Mouse (Mus musculus): ENCODE data around the gene Tecpr2. TPM values are rescaled to one million over a fixed set of nuclear protein-coding genes. Genes with fewer than 3 reads are reported as not detected.

Gene Tecpr2
- polyA plus RNA-seq, 1 experiment from 2014 or later, result 1.2 TPM

DNA sequence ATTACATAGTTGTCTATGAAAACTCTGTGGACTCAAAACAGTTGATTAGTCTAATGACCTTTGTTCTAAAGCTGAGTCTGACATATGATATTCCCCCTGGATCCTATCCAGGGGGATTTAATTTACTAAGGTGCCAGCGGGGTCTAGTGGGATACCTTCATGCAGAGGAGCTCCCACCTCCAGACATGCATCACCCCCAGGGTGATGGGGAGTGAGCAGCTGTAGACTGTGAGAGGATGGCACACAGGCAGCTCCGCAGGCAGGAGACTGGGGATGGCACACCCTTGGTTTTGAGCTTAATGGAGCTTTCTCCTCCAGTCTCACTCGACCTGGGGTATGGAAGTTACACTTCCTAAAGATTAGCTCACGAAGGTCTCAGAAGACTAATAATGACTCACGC lies 32.5 kb downstream of the Tecpr2 start:
- DNase-seq (ENCODE audit: low spot score) (no peak), ATAC-seq (ENCODE audit: low FRiP score, low TSS enrichment) (0 out of 2 replicates have a peak, but pooled peaks have one; percentile 25)
- Histone ChIP-seq H3K27ac (replicated peaks) (no peak overlapping the region), H3K4me2 (replicated peaks; ENCODE audit: low read depth) (no peak overlapping the region), H3K27me3 (ENCODE audit: control insufficient read depth, insufficient read depth, low read length) (no peaks in the 10 kb centered on the region), H3K36me3 (ENCODE audit: control insufficient read depth, insufficient read depth, low read length) (peaks cover 3% of the 10 kb centered on the region; the same call in 1 of the 2 replicates), H3K4me3 (ENCODE audit: low read depth, low read length) (no peak overlapping the region), H3K9ac (ENCODE audit: low read length) (no peak overlapping the region), H3K9me3 (ENCODE audit: control insufficient read depth, low read length) (no peaks in the 10 kb centered on the region), H3K4me1 (replicated peaks; ENCODE audit: control insufficient read depth, insufficient read depth) (no peaks in the 10 kb centered on the region)
- TF ChIP-seq EP300 (optimal IDR thresholded peaks at IDR 0.05) (no peak), CTCF (IDR thresholded peaks at IDR 0.05; ENCODE audit: low read depth) (no peak)
- 56% methylated on average over 5 of the region's 5 CpGs for WGBS

DNA sequence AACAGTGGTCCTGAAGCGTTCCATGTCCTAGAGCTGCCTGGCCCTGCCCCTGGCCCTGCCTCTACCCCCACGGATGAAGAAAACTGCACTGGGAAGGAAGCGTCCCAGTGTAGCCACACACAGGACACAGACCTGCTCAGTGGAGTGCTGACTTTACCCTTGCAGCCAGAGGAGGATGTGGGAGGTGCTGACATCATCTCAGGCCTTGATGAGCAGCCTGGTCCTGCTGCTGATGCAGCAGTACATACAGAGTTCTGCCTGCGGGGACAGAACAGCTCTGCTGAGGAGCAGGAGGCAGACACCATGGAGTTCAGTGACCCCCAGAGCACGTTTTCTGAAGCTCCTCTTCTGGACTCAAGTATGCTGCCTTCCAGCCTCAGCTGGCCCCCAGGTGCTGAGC lies 43.8 kb downstream of the Tecpr2 start:
- H3K36me3 ChIP-seq (ENCODE audit: control insufficient read depth, insufficient read depth, low read length), result peaks cover 11% of the 10 kb centered on the region; the same call in 1 of the 2 replicates
- H3K4me3 ChIP-seq (ENCODE audit: low read depth, low read length), result no peak overlapping the region
- WGBS, result 77% methylated on average over 5 of the region's 5 CpGs
- no peak overlapping the region for H3K27ac ChIP-seq (replicated peaks)
- H3K9ac ChIP-seq (ENCODE audit: low read length), result no peak overlapping the region
- TF ChIP-seq CTCF (IDR thresholded peaks at IDR 0.05; ENCODE audit: low read depth) (no peak), EP300 (optimal IDR thresholded peaks at IDR 0.05) (no peak)
- H3K9me3 ChIP-seq (ENCODE audit: control insufficient read depth, low read length), result no peaks in the 10 kb centered on the region
- ATAC-seq (ENCODE audit: low FRiP score, low TSS enrichment), result no peak
- H3K4me2 ChIP-seq (replicated peaks; ENCODE audit: low read depth), result no peak overlapping the region
- DNase-seq (ENCODE audit: low spot score), result no peak
- no peaks in the 10 kb centered on the region for H3K4me1 ChIP-seq (replicated peaks; ENCODE audit: control insufficient read depth, insufficient read depth)
- no peaks in the 10 kb centered on the region for H3K27me3 ChIP-seq (ENCODE audit: control insufficient read depth, insufficient read depth, low read length)

DNA sequence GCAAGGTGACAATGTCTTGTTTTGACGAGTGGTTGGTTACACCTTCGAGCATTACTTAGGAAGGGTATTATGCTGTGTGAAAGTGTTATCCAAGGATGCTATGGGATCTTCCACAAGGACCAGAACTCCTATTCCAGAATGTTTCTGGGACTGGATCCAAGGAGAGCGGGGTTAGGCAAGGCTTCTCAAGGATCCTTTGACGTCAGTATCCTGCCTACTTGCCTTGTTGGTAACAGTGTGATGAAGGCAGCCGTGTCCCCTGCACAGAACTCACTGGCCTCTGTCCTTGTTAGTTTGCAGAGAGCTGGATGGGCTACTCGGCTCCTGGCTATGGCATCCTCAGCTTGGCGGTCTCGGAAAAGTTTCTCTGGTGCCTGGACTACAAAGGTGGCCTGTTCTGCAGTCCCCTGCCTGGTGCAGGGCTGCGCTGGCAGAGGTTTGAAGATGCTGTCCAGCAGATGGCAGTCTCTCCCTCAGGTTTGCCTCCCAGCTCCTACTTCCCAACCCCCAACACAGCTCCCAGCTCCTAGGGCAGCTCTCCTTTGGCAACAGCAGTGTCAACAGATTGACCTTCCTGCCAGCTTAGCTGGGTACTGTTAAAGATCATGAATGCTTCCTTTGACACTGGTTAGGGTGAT lies 47.0 kb downstream of the Tecpr2 start:
- H3K36me3 ChIP-seq (ENCODE audit: control insufficient read depth, insufficient read depth, low read length), result peaks cover 13% of the 10 kb centered on the region
- WGBS, result 58% methylated on average over 9 of the region's 9 CpGs
- H3K4me3 ChIP-seq (ENCODE audit: low read depth, low read length), result no peak overlapping the region
- peak; percentile 87 for DNase-seq (ENCODE audit: low spot score)
- TF ChIP-seq EP300 (optimal IDR thresholded peaks at IDR 0.05), result no peak
- peak; percentile 93 for TF ChIP-seq CTCF (IDR thresholded peaks at IDR 0.05; ENCODE audit: low read depth)
- no peaks in the 10 kb centered on the region for H3K4me1 ChIP-seq (replicated peaks; ENCODE audit: control insufficient read depth, insufficient read depth)
- no peak overlapping the region for H3K4me2 ChIP-seq (replicated peaks; ENCODE audit: low read depth)
- no peaks in the 10 kb centered on the region for H3K9me3 ChIP-seq (ENCODE audit: control insufficient read depth, low read length)
- peak; percentile 89 for ATAC-seq (ENCODE audit: low FRiP score, low TSS enrichment)
- H3K27ac ChIP-seq (replicated peaks), result no peak overlapping the region
- no peaks in the 10 kb centered on the region for H3K27me3 ChIP-seq (ENCODE audit: control insufficient read depth, insufficient read depth, low read length)
- no peak overlapping the region for H3K9ac ChIP-seq (ENCODE audit: low read length)

- Histone ChIP-seq H3K4me2 (replicated peaks; ENCODE audit: low read depth) (no peak overlapping the region), H3K9ac (ENCODE audit: low read length) (no peak overlapping the region), H3K36me3 (ENCODE audit: control insufficient read depth, insufficient read depth, low read length) (peaks cover 12% of the 10 kb centered on the region), H3K27ac (replicated peaks) (no peak overlapping the region), H3K4me3 (ENCODE audit: low read depth, low read length) (no peak overlapping the region), H3K9me3 (ENCODE audit: control insufficient read depth, low read length) (no peaks in the 10 kb centered on the region), H3K4me1 (replicated peaks; ENCODE audit: control insufficient read depth, insufficient read depth) (no peaks in the 10 kb centered on the region), H3K27me3 (ENCODE audit: control insufficient read depth, insufficient read depth, low read length) (no peaks in the 10 kb centered on the region)
- WGBS, result 80% methylated on average over 5 of the region's 5 CpGs
- DNase-seq (ENCODE audit: low spot score), result no peak
- TF ChIP-seq EP300 (optimal IDR thresholded peaks at IDR 0.05) (no peak), CTCF (IDR thresholded peaks at IDR 0.05; ENCODE audit: low read depth) (no peak)
- ATAC-seq (ENCODE audit: low FRiP score, low TSS enrichment), result no peak
These were observed 48.4 kb downstream of the Tecpr2 start for GRCm38 (mm10) chr12:110937496-110937895.

- H3K4me3 ChIP-seq (ENCODE audit: low read depth, low read length), result no peak overlapping the region
- no peak for TF ChIP-seq EP300 (optimal IDR thresholded peaks at IDR 0.05)
- TF ChIP-seq CTCF (IDR thresholded peaks at IDR 0.05; ENCODE audit: low read depth), result no peak
- H3K36me3 ChIP-seq (ENCODE audit: control insufficient read depth, insufficient read depth, low read length), result peaks cover 6% of the 10 kb centered on the region; the same call in 1 of the 2 replicates
- H3K27me3 ChIP-seq (ENCODE audit: control insufficient read depth, insufficient read depth, low read length), result no peaks in the 10 kb centered on the region
- no peak for DNase-seq (ENCODE audit: low spot score)
- 94% methylated on average over 5 of the region's 5 CpGs for WGBS
- H3K4me1 ChIP-seq (replicated peaks; ENCODE audit: control insufficient read depth, insufficient read depth), result no peaks in the 10 kb centered on the region
- ATAC-seq (ENCODE audit: low FRiP score, low TSS enrichment), result no peak
- H3K4me2 ChIP-seq (replicated peaks; ENCODE audit: low read depth), result no peak overlapping the region
- no peaks in the 10 kb centered on the region for H3K9me3 ChIP-seq (ENCODE audit: control insufficient read depth, low read length)
- H3K27ac ChIP-seq (replicated peaks), result no peak overlapping the region
- no peak overlapping the region for H3K9ac ChIP-seq (ENCODE audit: low read length)
These were observed 50.3 kb downstream of the Tecpr2 start for GRCm38 (mm10) chr12:110939385-110939784.

GRCm38 (mm10) chr12:110940869-110941268 lies 51.8 kb downstream of the Tecpr2 start:
- no peaks in the 10 kb centered on the region for H3K4me1 ChIP-seq (replicated peaks; ENCODE audit: control insufficient read depth, insufficient read depth)
- ATAC-seq (ENCODE audit: low FRiP score, low TSS enrichment) (no peak), DNase-seq (ENCODE audit: low spot score) (no peak)
- H3K36me3 ChIP-seq (ENCODE audit: control insufficient read depth, insufficient read depth, low read length), result peaks cover 11% of the 10 kb centered on the region
- TF ChIP-seq CTCF (IDR thresholded peaks at IDR 0.05; ENCODE audit: low read depth), result no peak
- TF ChIP-seq EP300 (optimal IDR thresholded peaks at IDR 0.05), result no peak
- whole genome bisulfite sequencing, result 91% methylated on average over 3 of the region's 3 CpGs
- no peak overlapping the region for H3K9ac ChIP-seq (ENCODE audit: low read length)
- no peaks in the 10 kb centered on the region for H3K9me3 ChIP-seq (ENCODE audit: control insufficient read depth, low read length)
- H3K4me3 ChIP-seq (ENCODE audit: low read depth, low read length), result no peak overlapping the region
- no peak overlapping the region for H3K4me2 ChIP-seq (replicated peaks; ENCODE audit: low read depth)
- H3K27me3 ChIP-seq (ENCODE audit: control insufficient read depth, insufficient read depth, low read length), result no peaks in the 10 kb centered on the region
- no peak overlapping the region for H3K27ac ChIP-seq (replicated peaks)
